Mouse (Mus musculus) right cerebral cortex, postnatal 36 days (tissue): Measurements from ENCODE around the gene Tcap.

Experiments
- DNase-seq, 2 experiments: peaks; one replicate each; pipeline ENCODE4 v3.0.0; 2022; ENCODE audit warnings: low spot score in 2 of 2, mixed read lengths in 1 of 2

The Tcap gene

DNA sequence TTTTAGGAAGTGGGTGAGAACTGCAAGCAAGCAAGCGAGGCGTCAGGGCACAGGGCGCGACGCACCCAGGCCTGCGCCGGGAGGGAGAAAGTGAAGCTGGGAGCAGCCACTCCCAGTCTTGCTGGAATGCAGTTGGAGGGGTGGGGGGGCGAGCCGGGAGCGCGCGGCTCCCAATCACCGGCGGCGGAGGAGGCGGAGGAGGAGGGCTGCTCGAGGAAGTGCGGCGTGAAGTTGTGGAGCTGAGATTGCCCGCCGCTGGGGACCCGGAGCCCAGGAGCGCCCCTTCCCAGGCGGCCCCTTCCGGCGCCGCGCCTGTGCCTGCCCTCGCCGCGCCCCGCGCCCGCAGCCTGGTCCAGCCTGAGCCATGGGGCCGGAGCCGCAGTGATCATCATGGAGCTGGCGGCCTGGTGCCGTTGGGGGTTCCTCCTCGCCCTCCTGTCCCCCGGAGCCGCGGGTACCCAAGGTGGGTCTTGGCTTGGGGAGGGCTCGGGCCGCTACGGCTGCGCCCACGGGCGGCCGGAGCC, 28.7 kb downstream of the Tcap start, which contains the start of gene Erbb2:
TSS of gene Erbb2 (plus strand) at position 198 of the 524 bp plus-strand sequence.
- no peak for DNase-seq

DNA sequence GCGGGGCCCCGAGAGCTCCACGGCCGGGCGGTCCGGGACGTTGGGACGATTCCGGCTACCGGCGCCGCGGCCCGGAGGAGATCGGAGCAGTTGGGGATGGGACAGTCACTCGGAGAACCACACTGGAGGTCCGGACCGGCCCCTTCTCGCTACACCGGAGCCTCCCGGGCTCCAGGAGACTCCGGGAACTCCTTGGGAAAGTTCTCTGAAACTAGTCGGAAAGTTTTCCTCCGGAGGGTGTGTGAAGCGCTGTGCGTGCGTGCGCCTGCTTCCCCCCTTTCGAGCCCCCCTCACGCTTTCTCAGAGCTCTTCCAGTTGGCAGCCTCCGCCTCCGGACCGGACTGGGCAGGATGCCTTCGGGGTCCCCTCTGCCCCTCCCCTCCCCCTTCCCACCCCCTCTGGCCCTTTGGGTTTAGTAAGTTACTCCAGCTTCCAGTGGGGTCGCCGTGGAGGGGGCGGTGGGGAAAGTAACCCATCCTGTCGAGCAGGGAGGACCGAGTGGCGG, 29.2 kb downstream of the Tcap start:
- no peak for DNase-seq

GRCm38 (mm10) chr11:98413731-98414130, 30.1 kb downstream of the Tcap start:
- DNase-seq: no peak

DNA sequence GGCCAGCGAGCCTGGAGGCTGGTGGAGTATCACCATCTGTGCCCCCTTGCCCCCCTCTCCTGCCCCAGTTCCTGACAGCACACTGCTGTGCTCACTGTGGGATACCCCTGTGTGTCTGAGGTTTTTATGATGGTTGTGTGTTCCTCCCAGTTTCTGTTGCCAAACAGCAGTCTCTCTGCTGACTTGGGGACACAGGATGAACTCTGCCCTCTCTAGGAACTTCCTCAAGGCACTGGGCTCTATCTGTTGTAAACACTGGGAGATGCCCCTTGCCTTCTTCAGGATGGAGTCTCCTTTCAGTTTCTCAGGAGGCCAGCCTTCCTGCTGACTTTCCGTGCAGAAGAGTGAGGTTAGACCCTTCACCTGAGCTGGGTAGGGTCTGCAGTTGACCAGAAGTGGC, 30.6 kb downstream of the Tcap start:
- no peak for DNase-seq

GRCm38 (mm10) chr11:98417074-98417473, 33.5 kb downstream of the Tcap start:
- no peak for DNase-seq

DNA sequence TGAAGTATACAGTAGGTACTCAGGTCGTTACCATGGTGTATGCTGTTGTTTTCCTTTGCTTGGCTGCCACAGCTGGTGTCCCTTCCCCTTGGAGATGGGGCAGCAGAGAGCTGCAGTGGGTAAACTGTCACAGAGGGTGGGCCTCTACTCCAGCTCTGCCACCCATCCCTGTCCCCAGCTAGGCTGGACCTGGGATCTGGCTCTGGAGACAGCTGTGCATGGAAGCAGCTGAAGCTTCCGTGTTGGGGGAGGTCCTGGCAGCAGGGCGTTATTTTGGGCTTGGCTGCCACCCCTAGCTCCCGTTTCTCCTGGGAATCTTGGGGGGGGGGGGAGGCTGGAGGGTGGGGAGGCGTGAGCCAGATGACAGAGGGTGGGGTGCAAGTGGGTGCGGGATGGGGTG, 34.7 kb downstream of the Tcap start:
- DNase-seq: no peak

GRCm38 (mm10) chr11:98418939-98419547, 35.4 kb downstream of the Tcap start:
- no peak for DNase-seq

DNA sequence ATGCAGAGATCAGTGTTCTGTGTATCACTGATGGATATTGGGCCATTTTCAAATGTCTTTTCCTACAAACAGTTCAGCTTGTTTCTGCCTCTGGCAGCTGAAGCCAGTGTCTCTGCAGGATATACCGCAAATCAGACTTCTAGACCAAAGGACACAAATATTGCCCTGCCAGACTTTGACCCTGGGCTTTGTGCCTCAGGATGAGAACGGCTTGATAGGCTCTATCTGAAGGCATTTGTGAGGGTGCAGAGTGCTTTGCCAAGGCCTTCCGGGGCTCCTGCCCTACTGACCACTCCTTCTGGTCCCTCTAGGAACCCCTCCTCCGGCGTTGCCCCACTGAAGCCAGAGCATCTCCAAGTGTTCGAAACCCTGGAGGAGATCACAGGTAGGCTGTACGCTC, 43.0 kb downstream of the Tcap start:
- no peak for DNase-seq

GRCm38 (mm10) chr11:98428436-98428835, 44.8 kb downstream of the Tcap start:
- DNase-seq: no peak

DNA sequence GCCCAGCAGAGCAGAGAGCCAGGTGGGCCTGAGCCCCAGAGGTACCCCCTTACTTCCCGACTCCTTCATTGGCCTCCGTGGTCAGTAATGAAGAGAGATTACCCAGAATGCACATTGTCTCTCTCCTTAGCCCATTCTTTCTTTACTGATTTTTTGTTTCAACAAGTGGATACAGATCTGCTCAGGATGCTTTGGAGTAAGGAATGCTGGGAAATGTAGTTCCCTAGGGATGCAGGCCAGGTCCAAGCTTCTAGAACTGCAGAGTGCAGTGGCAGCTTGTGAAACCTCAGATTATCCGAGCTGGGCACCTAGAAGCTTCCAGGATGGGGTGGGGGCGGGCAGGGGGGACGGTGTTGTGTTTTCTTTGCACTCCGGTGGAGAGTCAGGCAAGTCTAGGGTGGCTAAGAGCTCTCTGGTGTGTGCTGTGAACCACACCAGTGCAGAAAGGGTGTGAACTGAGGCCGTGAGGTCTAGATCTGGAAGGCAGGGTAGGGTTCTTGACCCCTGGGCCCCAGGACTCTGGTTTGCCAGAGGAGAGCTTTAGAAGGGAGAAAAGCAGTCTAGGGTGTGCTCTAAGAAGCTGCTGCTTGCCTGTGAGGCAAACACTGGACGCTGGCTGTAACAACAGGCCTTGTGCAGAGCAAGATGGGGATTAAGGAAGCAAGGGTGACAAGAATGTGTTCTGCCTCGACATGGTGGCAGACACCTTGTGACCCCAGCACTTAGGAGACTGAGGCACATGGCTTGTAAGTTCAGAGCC, 48.3 kb downstream of the Tcap start:
- no peak for DNase-seq
